Mouse (Mus musculus) sigmoid colon, adult 10 weeks (tissue): ENCODE results near the gene Cd200r4. TPM values are rescaled to one million over a fixed set of nuclear protein-coding genes. Genes with fewer than 3 reads are reported as not detected.

Experiments used
- polyA plus RNA-seq: library from polyadenylated mRNA; stranded (reverse); fragments of 350-450 nt; fragmentation: Illumina TruSeq; extraction: RNeasy Lipid Tissue Mini Kit (QIAGEN cat#74804); gene quantifications from one replicate; pipeline ENCODE4 v1.2.3, GENCODE M21; 2014; ENCODE audit warnings: low read depth, low replicate concordance

The Cd200r4 gene
- 1.7 TPM for polyA plus RNA-seq

DNA sequence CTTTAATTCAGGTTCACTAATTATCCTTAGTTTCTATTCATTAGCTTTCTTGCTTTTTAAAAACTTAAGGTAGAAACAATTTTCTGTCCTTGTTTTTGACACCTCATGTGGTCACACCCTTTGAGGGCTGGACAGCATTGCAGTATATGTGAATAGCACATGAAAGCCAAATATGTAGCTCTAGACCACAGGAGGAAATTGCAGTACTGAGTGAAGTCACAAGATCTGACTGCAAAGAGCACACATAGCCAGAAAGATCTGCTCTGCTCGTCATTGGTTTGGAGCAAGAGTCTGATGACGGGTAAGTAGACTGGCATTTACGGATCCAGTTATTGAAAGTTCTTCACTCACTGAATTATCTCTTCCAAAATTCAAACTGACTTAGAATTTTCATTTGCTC is at the start of gene Cd200r4:
Gene Cd200r4, plus strand, starts transcription at position 190 of the 400 bp plus-strand sequence.

DNA sequence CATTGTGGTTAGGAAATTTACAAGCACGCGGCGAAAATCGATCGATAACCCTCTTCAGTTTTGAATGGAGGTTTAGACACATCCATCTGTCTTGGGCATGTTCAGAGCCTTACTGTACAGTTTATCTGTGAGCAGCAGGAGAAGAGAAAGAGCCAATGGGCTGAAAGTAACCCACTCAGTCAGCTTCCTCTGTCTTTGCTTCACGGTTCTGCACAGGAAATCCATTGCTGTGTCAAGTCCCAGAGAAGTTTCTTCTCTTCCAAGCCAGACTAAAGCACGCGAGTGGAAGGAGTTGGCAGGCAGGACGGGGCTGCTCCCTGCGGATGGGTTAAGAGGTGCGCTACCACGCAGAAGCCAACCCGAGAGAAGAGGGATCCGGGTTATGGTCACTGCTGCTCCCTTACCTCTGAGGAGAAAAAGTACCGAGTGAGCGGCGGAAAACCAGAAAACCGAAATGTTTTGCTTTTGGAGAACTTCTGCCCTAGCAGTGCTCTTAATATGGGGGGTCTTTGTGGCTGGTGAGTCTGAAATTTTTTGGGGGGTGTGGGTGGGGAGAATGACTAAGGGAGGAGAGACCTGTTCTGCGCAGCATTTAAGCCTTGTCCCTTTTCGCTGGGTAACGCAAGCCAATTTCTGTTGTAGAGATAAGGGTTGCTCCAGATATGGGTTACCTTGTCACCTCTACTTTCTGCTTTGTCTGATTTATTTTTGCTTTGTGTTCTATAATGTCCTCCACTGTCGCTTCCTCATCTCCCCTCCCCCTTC is 45.8 kb upstream of the Cd200r4 start, which contains the start of gene Cd200r1:
Gene Cd200r1, plus strand, starts transcription at position 182 of the 765 bp plus-strand sequence.

DNA sequence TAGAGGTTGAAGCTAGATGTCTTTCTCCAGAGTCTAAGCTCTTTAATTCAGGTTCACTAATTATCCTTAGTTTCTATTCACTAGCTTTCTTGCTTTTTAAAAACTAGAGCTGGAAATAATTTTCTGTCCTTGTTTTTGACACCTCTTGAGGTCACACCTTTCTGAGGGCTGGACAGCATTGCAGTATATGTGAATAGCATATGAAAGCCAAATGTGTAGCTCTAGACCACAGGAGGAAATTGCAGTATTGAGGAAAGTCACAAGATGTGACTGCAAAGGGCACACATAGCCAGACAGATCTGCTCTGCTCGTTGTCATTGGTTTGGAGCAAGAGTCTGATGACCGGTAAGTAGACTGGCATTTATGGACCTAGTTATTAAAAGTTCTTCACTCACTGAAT is 55.3 kb downstream of the Cd200r4 start, which contains the start of gene Cd200r2:
Gene Cd200r2, plus strand, starts transcription at position 301 of the 400 bp plus-strand sequence.

Other genes with a start within 250 kb of the Cd200r4 start
- gene Nepro, start 87.4 kb upstream of the Cd200r4 start, polyA plus RNA-seq = 16.9 TPM
- gene Gtpbp8, start 65.4 kb upstream of the Cd200r4 start, polyA plus RNA-seq = 86.8 TPM
- 4.0 TPM for gene Cd200r1, start 46.0 kb upstream of the Cd200r4 start, polyA plus RNA-seq
- gene Cd200r2, start 55.4 kb downstream of the Cd200r4 start, polyA plus RNA-seq = 10.3 TPM
- gene Cd200r3, start 131.9 kb downstream of the Cd200r4 start, polyA plus RNA-seq = 0.63 TPM